Mouse (Mus musculus) midbrain, embryonic 12.5 days (tissue): Measurements from ENCODE around the gene Myl6. TPM values are rescaled to one million over a fixed set of nuclear protein-coding genes. Genes with fewer than 3 reads are reported as not detected.
"Not testable (repeated sequence)": the region's sequence is repeated elsewhere in the genome, so short reads cannot be mapped to it uniquely, and the experiment has no call there.

ENCODE experiments used
- ATAC-seq: fragments of 200-750 bp; cut with Nextera tagmentation; 2 replicates; pipeline ENCODE4 v1.8.0; 2017; ENCODE audit warnings: low read depth, moderate TSS enrichment, moderate library complexity; ENCODE audit not compliant: low FRiP score
- H3K27ac ChIP-seq: fragments of 300-500 bp; sonication (generic); replicated peaks from 2 replicates; pipeline ENCODE4 v1.5.1; 2016; ENCODE audit warnings: mild to moderate bottlenecking
- H3K27me3 ChIP-seq: fragments of 300-500 bp; sonication (generic); 2 replicates; pipeline ENCODE4 v1.6.1; 2016; ENCODE audit warnings: mild to moderate bottlenecking
- H3K36me3 ChIP-seq: fragments of 300-500 bp; sonication (generic); 2 replicates; pipeline ENCODE4 v1.6.1; 2016
- H3K4me1 ChIP-seq: fragments of 300-500 bp; sonication (generic); 2 replicates; pipeline ENCODE4 v1.6.1; 2016
- H3K4me2 ChIP-seq: fragments of 300-500 bp; sonication (generic); replicated peaks from 2 replicates; pipeline ENCODE4 v1.6.1; 2016; ENCODE audit warnings: mild to moderate bottlenecking, moderate library complexity
- H3K4me3 ChIP-seq: fragments of 300-500 bp; sonication (generic); 2 replicates; pipeline ENCODE4 v1.5.1; 2016; ENCODE audit warnings: mild to moderate bottlenecking
- H3K9ac ChIP-seq: fragments of 300-500 bp; sonication (generic); replicated peaks from 2 replicates; pipeline ENCODE4 v1.6.1; 2016; ENCODE audit warnings: mild to moderate bottlenecking, moderate library complexity
- H3K9me3 ChIP-seq: fragments of 300-500 bp; sonication (generic); 2 replicates; pipeline ENCODE4 v1.6.1; 2016; ENCODE audit warnings: mild to moderate bottlenecking
- WGBS: fragments of 180-500 bp; shearing (Covaris S2); methylation state at CpG from one replicate; pipeline ENCODE4 v1.1.7; 2016; 5-methylcytosine and 5-hydroxymethylcytosine counted together
- polyA plus RNA-seq: library from polyadenylated mRNA; unstranded; fragments of >200 nt; fragmentation: Nextera tagmentation; extraction: Ambion mirVana; gene quantifications from 2 replicates; pipeline ENCODE4 v1.2.1, GENCODE M21; 2016

Gene Myl6
- polyA plus RNA-seq, 1 experiment from 2014 or later: 793 TPM

- 84% methylated on average over 9 of the region's 9 CpGs for WGBS
- Histone ChIP-seq H3K9me3 (0 out of 2 replicates have a peak, but pooled peaks cover 4% of the 10 kb centered on the region), H3K4me1 (no peaks in the 10 kb centered on the region), H3K9ac (no peak overlapping the region), H3K27ac (no peak overlapping the region), H3K36me3 (peaks cover 12% of the 10 kb centered on the region; the same call in 1 of the 2 replicates), H3K4me3 (no peak overlapping the region), H3K27me3 (no peaks in the 10 kb centered on the region), H3K4me2 (no peak overlapping the region)
- ATAC-seq: no peak
These were observed 14.3 kb upstream of the Myl6 start for GRCm38 (mm10) chr10:128508260-128508659.

GRCm38 (mm10) chr10:128505974-128506373 lies 12.0 kb upstream of the Myl6 start:
- H3K27me3 ChIP-seq: no peaks in the 10 kb centered on the region
- 93% methylated on average over 14 of the region's 14 CpGs for WGBS
- peaks cover 12% of the 10 kb centered on the region; the same call in 1 of the 2 replicates for H3K36me3 ChIP-seq
- H3K9ac ChIP-seq: no peak overlapping the region
- H3K9me3 ChIP-seq: 0 out of 2 replicates have a peak, but pooled peaks cover 4% of the 10 kb centered on the region
- H3K4me2 ChIP-seq: no peak overlapping the region
- ATAC-seq: no peak
- no peak overlapping the region for H3K27ac ChIP-seq
- H3K4me1 ChIP-seq: no peaks in the 10 kb centered on the region
- no peak overlapping the region for H3K4me3 ChIP-seq

DNA sequence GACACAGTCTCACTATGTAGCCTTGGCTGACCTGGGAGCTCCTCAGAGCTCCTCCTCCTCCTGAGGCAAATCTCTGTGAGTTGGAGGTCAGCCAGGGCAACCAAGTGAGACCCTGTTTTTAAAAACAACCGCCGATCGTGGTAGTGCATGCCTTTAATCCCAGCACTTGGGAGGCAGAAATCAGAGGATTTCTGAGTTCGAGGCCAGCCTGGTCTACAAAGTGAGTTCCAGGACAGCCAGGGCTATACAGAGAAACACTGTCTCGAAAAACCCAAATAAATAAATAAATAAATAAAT lies 11.4 kb upstream of the Myl6 start:
- not testable (repeated sequence) for H3K4me3 ChIP-seq, H3K27me3 ChIP-seq, ATAC-seq, H3K9me3 ChIP-seq, H3K4me1 ChIP-seq, H3K36me3 ChIP-seq, H3K9ac ChIP-seq, H3K4me2 ChIP-seq, H3K27ac ChIP-seq
- WGBS: 88% methylated on average over 5 of the region's 5 CpGs

- no peak overlapping the region for H3K4me2 ChIP-seq
- 0 out of 2 replicates have a peak, but pooled peaks cover 2% of the 10 kb centered on the region for H3K36me3 ChIP-seq
- H3K9me3 ChIP-seq: 0 out of 2 replicates have a peak, but pooled peaks cover 4% of the 10 kb centered on the region
- no peak overlapping the region for H3K27ac ChIP-seq
- H3K4me1 ChIP-seq: no peaks in the 10 kb centered on the region
- ATAC-seq: no peak
- 87% methylated on average over 9 of the region's 9 CpGs for WGBS
- H3K9ac ChIP-seq: no peak overlapping the region
- no peak overlapping the region for H3K4me3 ChIP-seq
- no peaks in the 10 kb centered on the region for H3K27me3 ChIP-seq
These were observed 10.9 kb upstream of the Myl6 start for GRCm38 (mm10) chr10:128504641-128505370.

- H3K27me3 ChIP-seq: no peaks in the 10 kb centered on the region
- H3K9ac ChIP-seq: no peak overlapping the region
- no peak overlapping the region for H3K27ac ChIP-seq
- no peak overlapping the region for H3K4me2 ChIP-seq
- no peak for ATAC-seq
- H3K4me3 ChIP-seq: no peak overlapping the region
- H3K36me3 ChIP-seq: no peaks in the 10 kb centered on the region
- peaks cover 6% of the 10 kb centered on the region for H3K4me1 ChIP-seq
- 0 out of 2 replicates have a peak, but pooled peaks cover 4% of the 10 kb centered on the region for H3K9me3 ChIP-seq
- 82% methylated on average over 3 of the region's 3 CpGs for WGBS
These were observed 10.1 kb upstream of the Myl6 start for GRCm38 (mm10) chr10:128504012-128504411.

DNA sequence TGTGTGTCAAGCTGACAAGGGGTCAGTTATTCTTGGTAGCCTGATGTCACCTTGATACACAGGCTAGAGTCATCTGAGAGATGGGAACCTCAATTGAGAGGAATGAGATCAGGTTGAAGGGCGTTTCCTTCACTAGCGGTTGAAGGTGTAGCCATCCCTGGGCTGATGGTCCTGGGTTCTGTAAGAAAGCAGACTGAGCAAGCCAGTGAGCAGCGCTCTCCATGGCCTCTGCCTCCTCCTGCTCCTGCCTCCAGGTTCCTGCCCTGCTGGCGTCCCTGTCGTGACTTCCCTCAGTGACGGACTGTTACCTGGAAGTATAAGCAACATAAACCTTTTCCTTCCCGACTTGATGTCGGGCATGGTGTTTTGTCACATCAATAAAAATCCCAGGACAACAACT lies 9.6 kb upstream of the Myl6 start:
- Histone ChIP-seq H3K27me3 (no peaks in the 10 kb centered on the region), H3K4me3 (no peak overlapping the region), H3K36me3 (no peaks in the 10 kb centered on the region), H3K9ac (no peak overlapping the region), H3K9me3 (0 out of 2 replicates have a peak, but pooled peaks cover 4% of the 10 kb centered on the region), H3K4me1 (peaks cover 6% of the 10 kb centered on the region), H3K27ac (no peak overlapping the region), H3K4me2 (no peak overlapping the region)
- no peak for ATAC-seq
- 81% methylated on average over 8 of the region's 8 CpGs for WGBS

GRCm38 (mm10) chr10:128502341-128502740 lies 8.4 kb upstream of the Myl6 start:
- Histone ChIP-seq H3K4me3 (no peak overlapping the region), H3K27me3 (no peaks in the 10 kb centered on the region), H3K27ac (no peak overlapping the region), H3K9ac (no peak overlapping the region), H3K4me1 (peaks cover 12% of the 10 kb centered on the region), H3K9me3 (0 out of 2 replicates have a peak, but pooled peaks cover 4% of the 10 kb centered on the region), H3K36me3 (no peaks in the 10 kb centered on the region), H3K4me2 (no peak overlapping the region)
- WGBS: 78% methylated on average over 5 of the region's 5 CpGs
- ATAC-seq: no peak

DNA sequence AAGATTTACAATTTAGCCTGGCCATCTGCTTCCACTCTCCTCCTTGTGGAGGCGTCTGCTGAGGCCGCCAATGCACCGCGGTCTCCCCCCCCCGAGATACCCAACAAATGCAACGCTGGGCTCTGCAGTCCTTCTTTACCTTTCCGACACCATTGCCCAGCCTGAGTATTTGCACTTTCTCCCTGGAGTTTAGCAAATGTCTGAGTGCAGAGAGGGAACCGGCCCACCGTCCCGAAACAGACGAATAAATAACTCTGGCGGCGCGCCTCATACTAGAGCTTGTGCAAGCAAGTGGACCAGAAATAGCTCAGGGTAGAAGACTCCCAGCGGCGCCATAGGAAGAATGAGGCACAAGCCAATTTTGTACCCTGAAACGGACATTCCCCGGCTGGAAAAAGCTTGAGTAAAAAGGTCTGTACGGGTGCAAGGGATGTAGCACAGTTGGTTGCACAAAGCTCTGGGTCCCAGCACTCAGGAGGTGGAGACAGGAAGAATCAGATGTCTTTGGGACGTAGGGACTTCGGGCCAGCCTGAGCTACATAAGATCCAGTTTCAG lies 5.2 kb upstream of the Myl6 start:
- Histone ChIP-seq H3K36me3 (no peaks in the 10 kb centered on the region), H3K27ac (peak overlapping the region; percentile 78), H3K4me3 (peak overlapping the region; percentile 62), H3K4me1 (peaks cover 27% of the 10 kb centered on the region), H3K9me3 (no peaks in the 10 kb centered on the region), H3K4me2 (peak overlapping the region; percentile 84), H3K9ac (peak overlapping the region; percentile 60), H3K27me3 (peaks cover 10% of the 10 kb centered on the region; the same call in 1 of the 2 replicates)
- ATAC-seq: peak; percentile 36
- 1% methylated on average over 21 of the region's 21 CpGs for WGBS

DNA sequence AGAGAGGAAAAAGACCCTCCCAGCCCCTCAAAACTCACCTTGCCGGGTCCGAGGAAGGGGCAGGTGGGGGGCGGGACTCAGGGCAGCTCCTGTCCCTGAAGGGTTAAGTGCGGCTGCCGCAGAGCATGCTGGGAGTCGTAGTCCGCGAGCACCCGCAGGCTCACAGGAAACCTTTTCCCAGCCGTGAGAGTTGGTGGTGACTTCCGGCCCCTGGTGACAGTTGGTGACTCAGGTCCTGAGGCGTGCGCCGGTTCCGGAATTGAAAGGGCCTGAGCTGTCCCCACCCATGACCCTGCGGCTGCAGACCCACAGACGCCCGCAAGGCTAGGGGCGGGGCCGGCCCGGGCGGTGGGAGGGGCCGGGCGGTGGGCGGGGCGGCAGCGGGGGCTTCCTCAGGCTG lies 4.6 kb upstream of the Myl6 start, which contains the start of gene Myl6b:
Myl6b (minus strand) TSS at position 96 of the 400 bp plus-strand sequence.
- peak within 1 kb of the TSS; percentile 62 for H3K4me3 ChIP-seq
- H3K27ac ChIP-seq: peak within 1 kb of the TSS; percentile 78
- H3K36me3 ChIP-seq: no peaks in the 10 kb centered on the region
- peak; percentile 83 for ATAC-seq
- H3K4me1 ChIP-seq: peaks cover 27% of the 10 kb centered on the region
- H3K4me2 ChIP-seq: peak within 1 kb of the TSS; percentile 84
- no peaks in the 10 kb centered on the region for H3K9me3 ChIP-seq
- peak within 1 kb of the TSS; percentile 60 for H3K9ac ChIP-seq
- WGBS: 0% methylated on average over 25 of the region's 27 CpGs
- peaks cover 10% of the 10 kb centered on the region; the same call in 1 of the 2 replicates for H3K27me3 ChIP-seq

GRCm38 (mm10) chr10:128497134-128497737 lies 3.3 kb upstream of the Myl6 start:
- Histone ChIP-seq H3K4me2 (no peak overlapping the region), H3K4me3 (no peak overlapping the region), H3K4me1 (peaks cover 33% of the 10 kb centered on the region), H3K9me3 (no peaks in the 10 kb centered on the region), H3K36me3 (0 out of 2 replicates have a peak, but pooled peaks cover under 1% of the 10 kb centered on the region), H3K27me3 (peaks cover 10% of the 10 kb centered on the region; the same call in 1 of the 2 replicates), H3K27ac (no peak overlapping the region), H3K9ac (no peak overlapping the region)
- ATAC-seq: no peak
- 40% methylated on average over 6 of the region's 6 CpGs for WGBS

DNA sequence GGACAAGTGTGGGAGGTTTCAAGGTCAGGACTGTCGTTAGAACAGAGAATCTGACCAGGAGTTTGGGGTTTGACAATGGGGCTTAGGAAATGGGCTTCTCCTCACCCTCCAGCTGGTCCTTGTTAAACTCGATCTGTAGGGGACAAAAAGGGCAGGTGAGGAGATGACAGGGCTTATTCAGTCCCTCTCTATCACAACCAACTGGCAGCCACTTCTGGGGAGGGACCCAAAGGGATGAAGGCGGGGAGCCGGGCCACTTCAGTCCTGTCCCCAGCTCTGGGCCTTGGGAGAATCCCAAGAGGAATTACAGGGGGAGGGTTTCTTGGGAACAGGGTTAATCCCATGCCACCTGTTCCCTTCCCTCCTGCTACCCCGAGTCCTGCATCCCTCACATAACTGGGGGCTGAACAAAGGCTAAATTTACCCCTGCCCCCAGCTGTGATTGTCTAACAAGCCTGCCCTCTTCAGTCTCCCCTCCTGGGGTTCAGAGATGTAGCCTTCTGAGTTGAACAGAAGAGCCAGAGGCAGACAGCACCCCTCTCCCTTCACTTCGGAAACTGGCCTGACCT lies 2.6 kb upstream of the Myl6 start:
- Histone ChIP-seq H3K9ac (no peak overlapping the region), H3K4me1 (peaks cover 38% of the 10 kb centered on the region), H3K4me3 (no peak overlapping the region), H3K4me2 (no peak overlapping the region), H3K9me3 (no peaks in the 10 kb centered on the region), H3K27ac (no peak overlapping the region), H3K36me3 (peaks cover 7% of the 10 kb centered on the region; the same call in 1 of the 2 replicates), H3K27me3 (peaks cover 10% of the 10 kb centered on the region; the same call in 1 of the 2 replicates)
- ATAC-seq: no peak
- 31% methylated on average over 6 of the region's 6 CpGs for WGBS

DNA sequence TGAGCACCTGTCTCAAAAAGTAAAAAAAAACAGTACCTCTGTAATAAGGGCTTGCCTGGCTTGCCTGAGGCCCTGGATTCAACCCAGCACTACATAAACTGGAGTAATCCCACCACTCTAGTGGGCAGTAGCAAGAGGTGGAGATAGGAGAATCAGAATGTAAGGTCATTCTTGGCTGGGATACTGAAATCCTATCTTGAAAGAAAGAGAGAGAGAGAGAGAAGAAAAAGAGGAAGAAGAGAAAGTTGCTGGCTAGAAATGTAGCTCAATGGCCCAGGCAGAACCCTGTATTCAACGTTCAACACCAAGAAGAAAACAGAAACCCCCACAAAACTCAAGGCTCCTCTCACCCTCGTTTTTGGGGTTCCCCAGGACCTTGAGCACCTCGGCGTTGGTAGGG lies 2.0 kb upstream of the Myl6 start:
- H3K4me3 ChIP-seq: no peak overlapping the region
- H3K9me3 ChIP-seq: no peaks in the 10 kb centered on the region
- H3K4me1 ChIP-seq: peaks cover 45% of the 10 kb centered on the region
- peaks cover 10% of the 10 kb centered on the region; the same call in 1 of the 2 replicates for H3K27me3 ChIP-seq
- H3K36me3 ChIP-seq: peaks cover 14% of the 10 kb centered on the region
- ATAC-seq: no peak
- H3K9ac ChIP-seq: no peak overlapping the region
- 83% methylated on average over 4 of the region's 4 CpGs for WGBS
- no peak overlapping the region for H3K4me2 ChIP-seq
- H3K27ac ChIP-seq: no peak overlapping the region
